Mouse (Mus musculus): ENCODE measurements around the gene Tut4. TPM values are rescaled to one million over a fixed set of nuclear protein-coding genes. Genes with fewer than 3 reads are reported as not detected.

The Tut4 gene
- polyA plus RNA-seq, 1 experiment from 2014 or later = 61.9 TPM

DNA sequence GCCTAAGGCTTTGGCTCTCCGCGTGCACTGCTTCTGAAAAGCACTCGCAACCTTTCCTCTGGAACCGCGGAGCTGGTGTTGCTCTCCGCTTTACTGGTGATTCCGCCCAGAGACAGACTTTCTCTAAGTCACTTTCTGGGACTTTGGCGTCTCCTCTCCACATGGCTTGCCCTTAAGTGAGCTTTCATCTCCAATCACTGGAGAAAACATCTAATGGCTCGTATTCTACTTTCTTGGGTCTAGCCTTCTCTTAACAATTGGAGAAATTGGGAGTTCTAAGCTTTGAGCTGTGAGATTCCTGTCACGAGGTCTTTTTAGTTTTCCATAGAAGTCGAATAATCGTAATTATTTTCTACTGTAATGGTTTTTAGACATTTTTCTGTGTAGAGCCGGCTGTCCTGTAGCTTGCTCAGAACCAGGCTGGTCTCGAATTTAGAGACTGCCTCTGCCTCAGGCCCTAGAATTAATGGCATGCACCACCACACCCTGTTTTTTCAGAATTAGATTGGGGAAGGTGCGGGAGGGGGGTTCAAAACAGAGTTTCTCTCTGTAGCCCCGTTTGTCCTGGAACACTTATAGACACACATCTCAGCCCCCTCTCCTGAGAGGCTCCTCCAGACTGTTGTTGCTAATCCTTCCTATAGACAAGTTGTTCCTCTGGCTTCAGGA is 120.7 kb downstream of the Tut4 start:
- DNase-seq (ENCODE audit: low spot score, missing footprints) (peak; percentile 91), ATAC-seq (ENCODE audit: low FRiP score) (0 out of 2 replicates have a peak, but pooled peaks have one; percentile 3)
- no peaks in the 10 kb centered on the region for H3K9me3 ChIP-seq (ENCODE audit: control insufficient read depth, low read length)
- H3K4me1 ChIP-seq (ENCODE audit: control insufficient read depth, insufficient read depth, low read length) = peaks cover 6% of the 10 kb centered on the region
- under 1% methylated on average over 16 of the region's 16 CpGs for WGBS
- peak overlapping the region; percentile 84 for H3K4me3 ChIP-seq (ENCODE audit: low read depth, low read length)
- peak overlapping the region; percentile 79 for H3K4me2 ChIP-seq
- H3K9ac ChIP-seq (ENCODE audit: low read length) = peak overlapping the region; percentile 76
- H3K27me3 ChIP-seq (ENCODE audit: control insufficient read depth, insufficient read depth, low read length) = no peaks in the 10 kb centered on the region
- H3K27ac ChIP-seq (ENCODE audit: low read depth, low read length) = peak overlapping the region; percentile 67
- no peaks in the 10 kb centered on the region; the same call in 1 of the 2 replicates for H3K36me3 ChIP-seq (ENCODE audit: control insufficient read depth, insufficient read depth, low read length)

- no peaks in the 10 kb centered on the region for H3K4me1 ChIP-seq (ENCODE audit: control insufficient read depth, insufficient read depth, low read length)
- 0 out of 2 replicates have a peak, but pooled peaks cover 3% of the 10 kb centered on the region for H3K36me3 ChIP-seq (ENCODE audit: control insufficient read depth, insufficient read depth, low read length)
- H3K4me2 ChIP-seq = no peak overlapping the region
- ATAC-seq (ENCODE audit: low FRiP score) (no peak), DNase-seq (ENCODE audit: low spot score, missing footprints) (no peak)
- H3K9ac ChIP-seq (ENCODE audit: low read length) = no peak overlapping the region
- H3K27ac ChIP-seq (ENCODE audit: low read depth, low read length) = no peak overlapping the region
- H3K4me3 ChIP-seq (ENCODE audit: low read depth, low read length) = no peak overlapping the region
- no peaks in the 10 kb centered on the region for H3K27me3 ChIP-seq (ENCODE audit: control insufficient read depth, insufficient read depth, low read length)
- H3K9me3 ChIP-seq (ENCODE audit: control insufficient read depth, low read length) = no peaks in the 10 kb centered on the region
- WGBS = 96% methylated on average over 2 of the region's 2 CpGs
These were observed 134.2 kb downstream of the Tut4 start for GRCm38 (mm10) chr4:108593376-108593775.

DNA sequence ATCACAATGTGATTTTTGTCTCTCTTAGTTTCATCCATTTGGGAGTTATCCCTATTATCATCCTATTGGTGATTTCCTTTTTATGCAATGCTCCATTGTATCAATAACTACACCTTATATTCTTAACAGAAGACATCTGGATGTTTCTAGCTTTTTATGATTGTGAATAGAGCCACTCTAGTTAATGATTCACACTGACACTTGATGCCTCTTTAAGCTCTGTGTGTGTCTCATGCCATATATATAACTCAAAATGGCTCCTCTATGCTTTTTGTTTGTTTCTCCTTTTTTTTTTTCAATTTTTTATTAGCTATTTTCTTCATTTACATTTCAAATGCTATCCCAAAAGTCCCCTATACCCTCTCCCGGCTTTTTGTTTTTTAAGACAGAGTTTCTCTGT is 136.6 kb downstream of the Tut4 start:
- 81% methylated on average over 1 of the region's 1 CpGs for WGBS
- H3K36me3 ChIP-seq (ENCODE audit: control insufficient read depth, insufficient read depth, low read length) = peaks cover 5% of the 10 kb centered on the region
- ATAC-seq (ENCODE audit: low FRiP score) = no peak

DNA sequence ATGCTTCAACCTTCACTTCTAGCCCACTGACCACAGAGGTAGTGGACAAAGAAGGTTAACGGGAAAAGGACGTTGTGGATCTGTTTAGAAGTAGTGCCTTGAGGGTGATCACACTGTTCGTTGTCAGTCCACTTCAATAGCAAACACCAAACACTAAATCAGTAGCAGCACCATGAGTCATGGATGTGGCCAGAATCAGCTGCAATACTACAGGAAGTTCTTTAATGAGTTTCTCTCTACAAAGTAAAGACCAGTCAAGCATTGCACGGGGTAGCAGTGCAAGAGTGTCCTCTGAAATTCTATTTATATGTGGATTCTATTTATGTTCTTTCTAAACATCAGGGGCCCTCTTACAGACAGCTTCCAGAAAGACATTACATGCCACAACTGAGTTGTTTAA is 139.1 kb downstream of the Tut4 start:
- WGBS = 91% methylated on average over 4 of the region's 4 CpGs
- Histone ChIP-seq H3K9me3 (ENCODE audit: control insufficient read depth, low read length) (no peaks in the 10 kb centered on the region), H3K4me1 (ENCODE audit: control insufficient read depth, insufficient read depth, low read length) (no peaks in the 10 kb centered on the region), H3K27ac (ENCODE audit: low read depth, low read length) (no peak overlapping the region), H3K4me3 (ENCODE audit: low read depth, low read length) (no peak overlapping the region), H3K4me2 (no peak overlapping the region), H3K27me3 (ENCODE audit: control insufficient read depth, insufficient read depth, low read length) (no peaks in the 10 kb centered on the region), H3K9ac (ENCODE audit: low read length) (no peak overlapping the region), H3K36me3 (ENCODE audit: control insufficient read depth, insufficient read depth, low read length) (peaks cover 12% of the 10 kb centered on the region)
- ATAC-seq (ENCODE audit: low FRiP score) (no peak), DNase-seq (ENCODE audit: low spot score, missing footprints) (no peak)

More for the DNA sequence above, 136.6 kb downstream of the Tut4 start:
- Histone ChIP-seq H3K27ac (ENCODE audit: low read depth, low read length) (no peak overlapping the region), H3K4me3 (ENCODE audit: low read depth, low read length) (no peak overlapping the region), H3K4me1 (ENCODE audit: control insufficient read depth, insufficient read depth, low read length) (no peaks in the 10 kb centered on the region), H3K9me3 (ENCODE audit: control insufficient read depth, low read length) (no peaks in the 10 kb centered on the region), H3K4me2 (no peak overlapping the region), H3K9ac (ENCODE audit: low read length) (no peak overlapping the region), H3K27me3 (ENCODE audit: control insufficient read depth, insufficient read depth, low read length) (no peaks in the 10 kb centered on the region)
- DNase-seq (ENCODE audit: low spot score, missing footprints) = no peak

DNA sequence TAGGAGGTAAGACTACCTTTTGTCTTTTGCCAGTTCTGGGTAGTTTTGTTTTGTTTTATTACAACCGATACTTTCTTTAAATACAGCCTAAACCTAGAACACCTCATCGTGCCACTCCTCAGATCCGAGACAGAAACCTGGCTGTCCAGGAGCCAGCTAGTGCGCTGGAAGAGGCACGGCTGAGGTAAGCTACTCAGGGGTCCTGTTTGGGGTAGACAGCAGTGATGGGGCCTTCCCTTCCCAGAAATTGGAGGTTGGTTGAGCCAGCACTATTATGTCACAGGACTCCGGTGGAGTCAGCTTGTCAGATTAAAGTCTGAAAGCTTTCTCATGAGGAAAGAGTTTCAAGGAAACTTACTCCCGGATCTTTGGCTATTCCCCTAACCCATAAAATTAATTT is 142.6 kb downstream of the Tut4 start:
- no peak overlapping the region for H3K27ac ChIP-seq (ENCODE audit: low read depth, low read length)
- peaks cover 17% of the 10 kb centered on the region for H3K36me3 ChIP-seq (ENCODE audit: control insufficient read depth, insufficient read depth, low read length)
- 95% methylated on average over 7 of the region's 7 CpGs for WGBS
- H3K27me3 ChIP-seq (ENCODE audit: control insufficient read depth, insufficient read depth, low read length) = no peaks in the 10 kb centered on the region
- no peak overlapping the region for H3K9ac ChIP-seq (ENCODE audit: low read length)
- H3K9me3 ChIP-seq (ENCODE audit: control insufficient read depth, low read length) = no peaks in the 10 kb centered on the region
- H3K4me3 ChIP-seq (ENCODE audit: low read depth, low read length) = no peak overlapping the region
- H3K4me1 ChIP-seq (ENCODE audit: control insufficient read depth, insufficient read depth, low read length) = no peaks in the 10 kb centered on the region
- H3K4me2 ChIP-seq = no peak overlapping the region
- ATAC-seq (ENCODE audit: low FRiP score) (no peak), DNase-seq (ENCODE audit: low spot score, missing footprints) (no peak)

GRCm38 (mm10) chr4:108608651-108609050 is 149.4 kb downstream of the Tut4 start:
- no peak overlapping the region for H3K4me3 ChIP-seq (ENCODE audit: low read depth, low read length)
- no peak for DNase-seq (ENCODE audit: low spot score, missing footprints)
- no peaks in the 10 kb centered on the region for H3K9me3 ChIP-seq (ENCODE audit: control insufficient read depth, low read length)
- H3K36me3 ChIP-seq (ENCODE audit: control insufficient read depth, insufficient read depth, low read length) = peaks cover 5% of the 10 kb centered on the region; the same call in 1 of the 2 replicates
- WGBS = 86% methylated on average over 3 of the region's 3 CpGs
- no peaks in the 10 kb centered on the region for H3K4me1 ChIP-seq (ENCODE audit: control insufficient read depth, insufficient read depth, low read length)
- no peak overlapping the region for H3K4me2 ChIP-seq
- no peak for ATAC-seq (ENCODE audit: low FRiP score)
- no peak overlapping the region for H3K9ac ChIP-seq (ENCODE audit: low read length)
- H3K27me3 ChIP-seq (ENCODE audit: control insufficient read depth, insufficient read depth, low read length) = no peaks in the 10 kb centered on the region
- no peak overlapping the region for H3K27ac ChIP-seq (ENCODE audit: low read depth, low read length)

Other genes starting within 250 kb of the Tut4 start
- gene Zyg11a, start 241.4 kb upstream of the Tut4 start, polyA plus RNA-seq (2014; fragmentation: Nextera tagmentation; extraction: Ambion mirVana) = not detected in 2 replicates
- 18.8 and 22.5 TPM in 2 replicates for gene Zyg11b, start 158.3 kb upstream of the Tut4 start, polyA plus RNA-seq (2014; fragmentation: Nextera tagmentation; extraction: Ambion mirVana)
- gene Coa7, start 131.3 kb upstream of the Tut4 start, polyA plus RNA-seq (2014; fragmentation: Nextera tagmentation; extraction: Ambion mirVana) = 54.6 and 55.5 TPM in 2 replicates
- gene Shisal2a, start 76.1 kb upstream of the Tut4 start, polyA plus RNA-seq (2014; fragmentation: Nextera tagmentation; extraction: Ambion mirVana) = 1.6 and 2.4 TPM in 2 replicates
- 50.8 and 52.4 TPM in 2 replicates for gene Gpx7, start 52.5 kb upstream of the Tut4 start, polyA plus RNA-seq (2014; fragmentation: Nextera tagmentation; extraction: Ambion mirVana)
- 124 and 128 TPM in 2 replicates for gene Prpf38a, start 119.9 kb downstream of the Tut4 start, polyA plus RNA-seq (2014; fragmentation: Nextera tagmentation; extraction: Ambion mirVana)
- 15.4 and 17.3 TPM in 2 replicates for gene Orc1, start 120.0 kb downstream of the Tut4 start, polyA plus RNA-seq (2014; fragmentation: Nextera tagmentation; extraction: Ambion mirVana)
- gene Cc2d1b, start 160.5 kb downstream of the Tut4 start, polyA plus RNA-seq (2014; fragmentation: Nextera tagmentation; extraction: Ambion mirVana) = 15.3 and 19.8 TPM in 2 replicates